Mouse (Mus musculus) cerebral cortex, adult 2 months (tissue): ENCODE measurements around the gene Ebf1.

Experiments used
- WGBS: fragments of 180-500 bp; shearing (Covaris S2); methylation state at CpG from one replicate; pipeline ENCODE4 v1.1.7; 2018; 5-methylcytosine and 5-hydroxymethylcytosine counted together

The Ebf1 gene

DNA sequence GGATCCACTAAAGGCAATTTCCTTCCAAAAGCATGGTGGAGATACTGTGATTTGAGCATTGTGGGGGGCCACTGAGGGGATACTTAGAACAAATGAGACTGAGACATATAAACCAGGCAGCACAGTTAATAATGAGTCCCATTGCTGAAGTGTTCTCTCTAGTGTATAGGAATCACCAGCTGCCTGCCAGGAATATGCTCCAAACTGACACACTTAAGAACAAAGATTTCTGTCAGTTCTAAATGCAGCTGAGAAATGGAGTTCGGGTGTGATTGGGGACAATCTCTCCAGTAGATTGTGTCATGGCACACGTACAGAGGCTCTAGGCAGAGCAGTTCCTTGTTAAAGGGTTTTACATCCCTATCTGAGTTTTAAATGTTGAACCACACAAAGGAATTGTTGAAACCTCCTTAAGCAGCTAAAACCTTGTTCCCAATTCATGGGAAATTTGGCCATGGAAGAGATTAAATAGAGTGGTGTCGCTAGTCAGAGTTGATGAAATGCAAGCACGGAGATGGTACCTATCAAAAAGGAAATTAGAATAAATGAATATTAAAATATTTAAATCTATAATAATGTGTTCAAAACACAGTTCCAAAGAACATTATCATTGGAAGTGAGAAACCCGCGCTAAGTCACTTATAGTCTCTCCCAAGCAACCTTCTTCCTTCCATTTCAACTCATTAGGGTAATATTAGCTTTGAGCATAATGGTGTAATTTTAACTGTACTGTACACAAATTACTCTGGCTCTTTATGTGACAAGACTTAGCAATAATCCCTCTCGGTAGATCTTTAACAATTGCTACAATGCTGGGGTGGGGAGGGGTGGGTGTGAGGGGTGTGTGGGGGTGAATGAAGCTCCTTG, 438.9 kb downstream of the Ebf1 start:
- 63% methylated on average over 7 of the region's 7 CpGs for WGBS
